Mouse (Mus musculus): ENCODE results near the gene Kcnip3. TPM values are rescaled to one million over a fixed set of nuclear protein-coding genes. Genes with fewer than 3 reads are reported as not detected.

The Kcnip3 gene
- total RNA-seq (2021), result 1 to 10 TPM; 3.5 to 4.3 TPM
- long read RNA-seq, experiment 1, partial matches to known transcripts, result 3 of 8 reads
- long read RNA-seq, experiment 1, other reads (novel, unspliced or antisense), result 3 of 8 reads
- long read RNA-seq, experiment 2, transcript Kcnip3-202 (8 exons, 1,296 nt), result major isoform, 6 of 9 reads
- long read RNA-seq, experiment 2, partial matches to known transcripts, result 1 of 9 reads
- long read RNA-seq, experiment 2, other reads (novel, unspliced or antisense), result 0 of 9 reads

GRCm38 (mm10) chr2:127522006-127522441 lies at the start of gene Kcnip3:
Gene Kcnip3, minus strand, starts transcription at chr2:127522094.
- DNase-seq, result no peak

GRCm38 (mm10) chr2:127559070-127559966 lies 37.4 kb upstream of the Kcnip3 start:
- DNase-seq, result peak; percentile 88

- no peak for DNase-seq
Measured at GRCm38 (mm10) chr2:127551078-127551477, 29.2 kb upstream of the Kcnip3 start.

- DNase-seq, result no peak
Measured at GRCm38 (mm10) chr2:127550446-127550845, 28.6 kb upstream of the Kcnip3 start.

GRCm38 (mm10) chr2:127549711-127550110 lies 27.8 kb upstream of the Kcnip3 start:
- no peak for DNase-seq

- DNase-seq, result no peak
Measured at GRCm38 (mm10) chr2:127548342-127549074, 26.6 kb upstream of the Kcnip3 start.

- no peak for DNase-seq
Measured at GRCm38 (mm10) chr2:127541697-127542096, 19.8 kb upstream of the Kcnip3 start.

GRCm38 (mm10) chr2:127541185-127541584 lies 19.3 kb upstream of the Kcnip3 start, which contains the start of gene Prom2:
Gene Prom2, minus strand, starts transcription at chr2:127541467.
- no peak for DNase-seq

- DNase-seq, result peak; percentile 19
Measured at GRCm38 (mm10) chr2:127539494-127539893, 17.6 kb upstream of the Kcnip3 start.

- DNase-seq, result peak; percentile 37
Measured at GRCm38 (mm10) chr2:127537548-127537947, 15.7 kb upstream of the Kcnip3 start.

GRCm38 (mm10) chr2:127535363-127535762 lies 13.5 kb upstream of the Kcnip3 start:
- no peak for DNase-seq

- peak; percentile 69 for DNase-seq
Measured at GRCm38 (mm10) chr2:127532379-127532778, 10.5 kb upstream of the Kcnip3 start.

GRCm38 (mm10) chr2:127531592-127531991 lies 9.7 kb upstream of the Kcnip3 start:
- DNase-seq, result no peak

GRCm38 (mm10) chr2:127530418-127530817 lies 8.5 kb upstream of the Kcnip3 start:
- no peak for DNase-seq

- no peak for DNase-seq
Measured at GRCm38 (mm10) chr2:127525004-127525775, 3.3 kb upstream of the Kcnip3 start.

GRCm38 (mm10) chr2:127523950-127524729 lies 2.2 kb upstream of the Kcnip3 start:
- no peak for DNase-seq

- no peak for DNase-seq
Measured at GRCm38 (mm10) chr2:127521172-127522005, 505 bp downstream of the Kcnip3 start.

- DNase-seq, result no peak
Measured at GRCm38 (mm10) chr2:127520123-127520522, 1.8 kb downstream of the Kcnip3 start.

- no peak for DNase-seq
Measured at GRCm38 (mm10) chr2:127519308-127519707, 2.6 kb downstream of the Kcnip3 start.

GRCm38 (mm10) chr2:127518831-127519230 lies 3.1 kb downstream of the Kcnip3 start:
- DNase-seq, result no peak
